Mouse (Mus musculus) ZHBTc4 (cell line): ENCODE data around the gene Wbp1l.
A peak's percentile ranks its signal among the peaks of the same experiment; 100 is the strongest.
"Not testable (repeated sequence)": the region's sequence is repeated elsewhere in the genome, so short reads cannot be mapped to it uniquely, and the experiment has no call there.

Experiments used
- DNase-seq: peaks from one replicate; pipeline ENCODE4 v3.0.0-alpha.2; 2011; ENCODE audit warnings: low read depth, low spot score

Gene Wbp1l

GRCm38 (mm10) chr19:46598720-46599252, at the start of gene Wbp1l:
Gene Wbp1l (plus strand): TSS chr19:46599084.
- DNase-seq = peak; percentile 99

GRCm38 (mm10) chr19:46550385-46550784, 48.5 kb upstream of the Wbp1l start:
- no peak for DNase-seq

- DNase-seq = no peak
These were observed 46.4 kb upstream of the Wbp1l start for GRCm38 (mm10) chr19:46552496-46552895.

GRCm38 (mm10) chr19:46553541-46553955, 45.3 kb upstream of the Wbp1l start:
- DNase-seq = peak; percentile 53

- DNase-seq = no peak
These were observed 40.9 kb upstream of the Wbp1l start for GRCm38 (mm10) chr19:46558009-46558408.

- DNase-seq = no peak
These were observed 40.3 kb upstream of the Wbp1l start for GRCm38 (mm10) chr19:46558631-46559030.

GRCm38 (mm10) chr19:46562132-46562531, 36.8 kb upstream of the Wbp1l start:
- peak; percentile 79 for DNase-seq

GRCm38 (mm10) chr19:46562581-46563515, 36.0 kb upstream of the Wbp1l start:
- no peak for DNase-seq

GRCm38 (mm10) chr19:46563603-46564002, 35.3 kb upstream of the Wbp1l start:
- DNase-seq = no peak

GRCm38 (mm10) chr19:46564043-46564462, 34.8 kb upstream of the Wbp1l start:
- DNase-seq = no peak

- DNase-seq = not testable (repeated sequence)
These were observed 27.5 kb upstream of the Wbp1l start for GRCm38 (mm10) chr19:46571211-46571877.

GRCm38 (mm10) chr19:46571878-46572244, 27.0 kb upstream of the Wbp1l start:
- DNase-seq = no peak

GRCm38 (mm10) chr19:46572548-46572947, 26.3 kb upstream of the Wbp1l start:
- peak; percentile 37 for DNase-seq

GRCm38 (mm10) chr19:46572951-46573937, 25.6 kb upstream of the Wbp1l start, which contains the start of the genes Arl3 and Sfxn2:
Gene Arl3 (minus strand): TSS chr19:46573198.
Gene Sfxn2 (plus strand): TSS chr19:46573365.
- DNase-seq = peak; percentile 98

GRCm38 (mm10) chr19:46573990-46574389, 24.9 kb upstream of the Wbp1l start:
- no peak for DNase-seq

GRCm38 (mm10) chr19:46575196-46575595, 23.7 kb upstream of the Wbp1l start:
- DNase-seq = no peak

GRCm38 (mm10) chr19:46587823-46588508, 10.9 kb upstream of the Wbp1l start:
- DNase-seq = peak; percentile 74

- no peak for DNase-seq
These were observed 7.3 kb upstream of the Wbp1l start for GRCm38 (mm10) chr19:46591575-46591974.

- DNase-seq = peak; percentile 56
These were observed 6.0 kb upstream of the Wbp1l start for GRCm38 (mm10) chr19:46592751-46593439.

GRCm38 (mm10) chr19:46598187-46598586, 697 bp upstream of the Wbp1l start:
- no peak for DNase-seq
